Mouse (Mus musculus) stomach, postnatal 0 days (tissue): ENCODE data around the gene Epb41l2.

Experiments
- CTCF ChIP-seq: IDR thresholded peaks from 2 replicates; pipeline ENCODE4 v1.5.1; 2016; ENCODE audit warnings: antibody characterized with exemption, low read depth, mild to moderate bottlenecking, moderate library complexity
- EP300 ChIP-seq: optimal IDR thresholded peaks from 2 replicates; pipeline ENCODE3; 2016; ENCODE audit warnings: antibody characterized with exemption

GRCm38 (mm10) chr10:25415188-25415717, 55.7 kb downstream of the Epb41l2 start:
- TF ChIP-seq CTCF (peak; percentile 69), EP300 (no peak)
